Mouse (Mus musculus): Measurements from ENCODE around the gene Stk38. TPM values are rescaled to one million over a fixed set of nuclear protein-coding genes. Genes with fewer than 3 reads are reported as not detected.

Stk38 gene
- polyA plus RNA-seq, 1 experiment from 2014 or later, result 128 TPM

GRCm38 (mm10) chr17:28926866-28927635 is 80.7 kb downstream of the Stk38 start:
- H3K9ac ChIP-seq, result no peak overlapping the region
- no peaks in the 10 kb centered on the region for H3K27me3 ChIP-seq
- no peaks in the 10 kb centered on the region for H3K9me3 ChIP-seq (replicated peaks)
- H3K27ac ChIP-seq, result no peak overlapping the region
- WGBS, result 48% methylated on average over 15 of the region's 15 CpGs
- H3K4me3 ChIP-seq, result no peak overlapping the region
- H3K36me3 ChIP-seq (ENCODE audit: poor library complexity, severe bottlenecking), result no peaks in the 10 kb centered on the region
- H3K4me1 ChIP-seq, result peaks cover 10% of the 10 kb centered on the region
- H3K4me2 ChIP-seq, result no peak overlapping the region
- ATAC-seq, result peak; percentile 41

DNA sequence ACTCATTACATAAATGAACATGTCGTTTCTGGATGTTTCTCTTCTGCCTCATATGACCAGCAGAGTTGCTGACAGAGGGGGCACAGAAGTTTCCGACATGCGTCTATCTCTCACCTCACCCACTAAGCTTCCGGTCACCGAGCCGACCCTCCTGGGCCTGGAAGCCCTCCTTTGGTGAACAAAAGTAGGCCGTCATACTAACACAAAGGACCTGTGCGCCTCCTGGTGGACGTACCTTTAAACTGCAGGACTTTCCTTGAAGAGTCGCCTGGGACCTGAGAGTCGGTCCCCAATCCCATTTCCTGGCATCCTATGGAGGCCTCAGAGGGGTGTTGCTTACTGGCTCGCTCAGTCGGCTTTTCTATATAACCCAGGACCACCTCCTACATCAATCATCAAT is 81.4 kb downstream of the Stk38 start:
- Histone ChIP-seq H3K4me3 (no peak overlapping the region), H3K27ac (no peak overlapping the region), H3K4me1 (peaks cover 10% of the 10 kb centered on the region), H3K9ac (no peak overlapping the region), H3K36me3 (ENCODE audit: poor library complexity, severe bottlenecking) (no peaks in the 10 kb centered on the region), H3K4me2 (no peak overlapping the region), H3K9me3 (replicated peaks) (no peaks in the 10 kb centered on the region), H3K27me3 (no peaks in the 10 kb centered on the region)
- 0 out of 2 replicates have a peak, but pooled peaks have one; percentile 38 for ATAC-seq
- 14% methylated on average over 13 of the region's 13 CpGs for WGBS

DNA sequence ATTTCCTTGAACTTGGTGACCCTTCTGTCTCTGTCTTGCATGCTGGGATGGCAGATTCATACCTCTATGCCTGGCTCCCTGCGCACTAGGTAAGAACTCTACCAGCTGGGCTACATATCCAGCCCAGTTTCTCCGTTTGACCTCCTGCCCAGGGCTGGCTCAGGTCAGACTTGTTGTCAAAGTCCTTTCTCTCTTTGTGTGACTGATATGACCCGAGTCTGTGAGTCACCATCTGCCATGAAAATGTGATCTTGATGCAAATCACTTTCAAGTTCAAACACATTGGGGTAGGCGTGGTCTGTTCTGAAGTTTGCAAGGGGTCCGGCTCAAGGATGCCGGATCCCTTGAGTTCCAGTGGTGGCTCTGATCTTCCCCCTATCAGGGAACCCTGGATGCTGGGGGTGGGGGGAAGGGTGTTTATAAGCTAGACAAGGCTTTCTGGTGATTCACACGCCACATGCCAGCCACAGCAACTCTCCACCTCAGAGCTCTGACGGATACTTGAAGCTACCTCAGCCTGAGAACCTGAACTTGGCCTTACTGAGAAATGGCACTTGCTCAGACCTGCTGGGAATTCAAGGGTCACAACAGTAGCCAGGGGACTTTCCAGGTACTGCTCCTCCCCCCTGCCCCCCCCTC is 82.7 kb downstream of the Stk38 start:
- H3K27ac ChIP-seq, result no peak overlapping the region
- no peak overlapping the region for H3K9ac ChIP-seq
- H3K4me2 ChIP-seq, result no peak overlapping the region
- H3K9me3 ChIP-seq (replicated peaks), result no peaks in the 10 kb centered on the region
- no peak overlapping the region for H3K4me3 ChIP-seq
- H3K4me1 ChIP-seq, result peaks cover under 1% of the 10 kb centered on the region
- no peaks in the 10 kb centered on the region for H3K36me3 ChIP-seq (ENCODE audit: poor library complexity, severe bottlenecking)
- WGBS, result 84% methylated on average over 8 of the region's 8 CpGs
- ATAC-seq, result no peak
- no peaks in the 10 kb centered on the region for H3K27me3 ChIP-seq

GRCm38 (mm10) chr17:28922096-28922495 is 85.7 kb downstream of the Stk38 start:
- Histone ChIP-seq H3K27ac (no peak overlapping the region), H3K4me3 (no peak overlapping the region), H3K27me3 (no peaks in the 10 kb centered on the region), H3K4me2 (no peak overlapping the region), H3K36me3 (ENCODE audit: poor library complexity, severe bottlenecking) (no peaks in the 10 kb centered on the region), H3K4me1 (no peaks in the 10 kb centered on the region), H3K9ac (no peak overlapping the region), H3K9me3 (replicated peaks) (no peaks in the 10 kb centered on the region)
- no peak for ATAC-seq
- 74% methylated on average over 6 of the region's 6 CpGs for WGBS

DNA sequence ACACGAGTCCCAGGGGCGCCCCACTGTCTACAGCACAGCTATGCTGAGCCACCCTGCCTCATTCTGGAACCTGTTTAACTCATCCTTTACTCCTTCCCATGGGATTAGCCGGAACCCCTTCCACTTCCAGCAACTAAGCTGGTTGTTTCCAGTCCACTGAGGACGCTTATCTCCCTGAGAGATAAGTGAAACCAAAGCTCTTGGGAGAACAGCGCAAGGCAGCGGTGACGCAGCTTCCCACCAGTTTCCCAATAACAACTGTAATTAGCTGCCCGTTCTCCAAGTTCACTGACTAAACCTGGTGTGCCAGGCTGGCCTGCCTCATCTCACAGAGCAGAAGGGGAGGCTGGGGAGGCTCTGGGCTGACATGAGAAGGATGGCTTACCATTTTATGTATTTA is 86.7 kb downstream of the Stk38 start:
- no peak overlapping the region for H3K4me2 ChIP-seq
- H3K36me3 ChIP-seq (ENCODE audit: poor library complexity, severe bottlenecking), result no peaks in the 10 kb centered on the region
- WGBS, result 69% methylated on average over 8 of the region's 8 CpGs
- no peak for ATAC-seq
- H3K9me3 ChIP-seq (replicated peaks), result no peaks in the 10 kb centered on the region
- H3K27ac ChIP-seq, result no peak overlapping the region
- H3K9ac ChIP-seq, result no peak overlapping the region
- H3K4me3 ChIP-seq, result no peak overlapping the region
- H3K4me1 ChIP-seq, result no peaks in the 10 kb centered on the region
- no peaks in the 10 kb centered on the region for H3K27me3 ChIP-seq

Other genes starting within 250 kb of the Stk38 start
- 0.72 and 1.1 TPM in 2 replicates for gene Mapk13, start 238.7 kb downstream of the Stk38 start, polyA plus RNA-seq (2015; fragmentation: Nextera tagmentation; extraction: Ambion mirVana)
- 10.2 and 11.3 TPM in 2 replicates for gene Brpf3, start 206.9 kb downstream of the Stk38 start, polyA plus RNA-seq (2015; fragmentation: Nextera tagmentation; extraction: Ambion mirVana)
- not detected in 2 replicates for gene Pnpla1, start 149.6 kb downstream of the Stk38 start, polyA plus RNA-seq (2015; fragmentation: Nextera tagmentation; extraction: Ambion mirVana)
- 0.15 and 0.25 TPM in 2 replicates for gene 4930539E08Rik, start 92.7 kb downstream of the Stk38 start, polyA plus RNA-seq (2015; fragmentation: Nextera tagmentation; extraction: Ambion mirVana)
- gene Pxt1, start 64.2 kb downstream of the Stk38 start, polyA plus RNA-seq (2015; fragmentation: Nextera tagmentation; extraction: Ambion mirVana), result not detected in 2 replicates
- 107 and 115 TPM in 2 replicates for gene Kctd20, start 56.0 kb downstream of the Stk38 start, polyA plus RNA-seq (2015; fragmentation: Nextera tagmentation; extraction: Ambion mirVana)
- 751 and 753 TPM in 2 replicates for gene Srsf3, start 24.6 kb upstream of the Stk38 start, polyA plus RNA-seq (2015; fragmentation: Nextera tagmentation; extraction: Ambion mirVana)
- 29.3 and 38.6 TPM in 2 replicates for gene Cdkn1a, start 83.0 kb upstream of the Stk38 start, polyA plus RNA-seq (2015; fragmentation: Nextera tagmentation; extraction: Ambion mirVana)
- 0.18 TPM in 1 of 2 replicates, not detected in the other for gene Rab44, start 106.2 kb upstream of the Stk38 start, polyA plus RNA-seq (2015; fragmentation: Nextera tagmentation; extraction: Ambion mirVana)
- gene Cpne5, start 230.2 kb upstream of the Stk38 start, polyA plus RNA-seq (2015; fragmentation: Nextera tagmentation; extraction: Ambion mirVana), result 13.0 and 18.3 TPM in 2 replicates

Measured in forebrain, embryonic 13.5 days (tissue).